Mouse (Mus musculus) right cerebral cortex, postnatal 14 days (tissue): ENCODE measurements around the gene Col20a1.

Source experiments
- DNase-seq: peaks from one replicate; pipeline ENCODE4 v3.0.0; 2022

The Col20a1 gene

DNA sequence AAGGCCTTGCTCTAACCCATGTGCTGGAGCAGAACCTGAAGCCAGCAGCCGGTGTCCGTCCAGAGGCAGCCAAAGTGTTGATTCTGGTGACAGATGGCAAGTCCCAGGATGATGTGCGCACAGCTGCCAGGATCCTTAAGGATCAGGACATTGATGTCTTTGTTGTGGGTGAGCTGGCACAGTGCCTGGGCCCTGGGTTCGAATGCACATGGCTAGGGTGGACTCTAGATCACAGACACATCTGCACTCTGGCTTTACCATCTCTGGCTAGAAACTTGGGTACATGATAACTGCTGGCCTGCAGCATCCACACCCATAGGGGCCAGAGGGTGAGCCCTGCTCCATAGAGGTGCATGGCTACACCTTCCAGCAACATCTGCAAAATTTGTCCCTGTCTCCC is 9.1 kb downstream of the Col20a1 start:
- no peak for DNase-seq

DNA sequence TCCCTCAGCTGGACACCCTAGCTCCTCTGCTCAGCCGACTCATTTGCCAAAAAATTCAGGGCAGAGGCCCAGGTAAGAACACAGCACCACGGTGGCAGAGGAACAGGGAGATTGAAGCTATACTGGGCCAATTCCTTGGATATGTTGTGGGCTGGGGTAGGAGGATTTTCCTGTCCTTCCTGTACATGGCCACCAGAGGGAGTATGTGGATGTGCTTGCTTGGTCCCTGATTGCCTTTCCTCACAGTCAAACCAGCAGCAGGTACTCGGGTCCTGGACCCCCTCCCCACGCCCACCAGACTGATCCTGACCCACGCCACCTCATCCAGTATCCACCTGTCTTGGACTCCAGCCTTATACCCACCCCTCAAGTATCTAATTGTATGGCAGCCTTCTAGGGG is 10.1 kb downstream of the Col20a1 start:
- DNase-seq = peak; percentile 30

DNA sequence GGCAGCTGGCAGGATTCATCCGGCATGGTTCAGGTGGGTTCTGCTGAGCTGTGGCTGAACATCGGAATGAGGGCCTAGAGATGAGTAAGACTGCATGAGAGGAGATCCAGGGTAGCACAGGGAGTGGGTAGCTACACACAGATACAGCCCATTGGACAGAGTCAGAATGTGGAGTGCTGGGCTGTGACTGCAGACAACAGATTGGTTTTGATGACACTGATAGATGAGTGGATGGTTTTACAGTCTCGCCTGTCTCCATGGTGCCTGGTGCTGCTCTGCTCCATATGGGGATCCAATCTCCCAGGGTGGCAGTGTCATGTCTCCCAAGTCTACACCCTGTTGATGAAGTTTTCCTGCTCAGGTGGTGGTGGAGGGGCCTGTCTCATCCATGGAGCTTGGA is 10.6 kb downstream of the Col20a1 start:
- DNase-seq = no peak

DNA sequence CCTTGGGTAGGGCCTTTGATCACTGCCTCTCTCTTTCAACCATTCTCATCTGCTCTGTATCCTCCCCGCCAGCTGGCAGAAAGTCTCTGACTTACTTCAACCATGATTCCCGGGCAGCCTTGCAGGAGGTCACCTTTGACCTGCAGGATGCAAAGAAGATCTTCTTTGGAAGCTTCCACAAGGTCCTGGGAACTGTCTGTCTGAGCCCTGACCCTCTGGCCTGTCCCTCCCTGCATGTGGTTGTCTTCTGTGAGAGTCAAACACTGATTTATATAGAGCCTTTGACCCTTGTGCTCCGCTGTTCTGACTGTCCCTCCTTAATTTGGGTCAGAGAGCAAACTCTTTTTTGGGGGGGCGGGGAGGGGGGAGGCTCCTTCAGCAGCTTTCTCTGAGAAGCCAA is 20.7 kb downstream of the Col20a1 start:
- no peak for DNase-seq

DNA sequence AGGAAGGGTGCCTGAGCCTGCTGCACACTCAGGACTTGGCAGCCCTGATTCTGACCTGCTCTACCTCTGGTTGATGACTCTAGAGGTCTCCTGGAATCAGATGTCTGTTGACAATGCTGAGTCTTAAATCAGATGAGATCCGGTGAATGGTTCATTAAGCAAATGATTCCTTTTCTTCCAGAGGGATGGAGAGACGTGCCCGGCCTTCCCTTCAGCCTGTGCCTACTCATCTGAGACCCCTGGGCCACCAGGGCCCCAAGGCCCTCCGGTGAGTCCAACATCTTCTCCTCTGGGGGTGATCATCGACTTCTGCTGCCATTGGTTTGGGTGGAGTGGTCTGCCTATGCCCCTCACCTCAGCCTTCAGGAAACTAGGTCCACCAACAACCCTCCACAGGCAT is 22.0 kb downstream of the Col20a1 start:
- no peak for DNase-seq

DNA sequence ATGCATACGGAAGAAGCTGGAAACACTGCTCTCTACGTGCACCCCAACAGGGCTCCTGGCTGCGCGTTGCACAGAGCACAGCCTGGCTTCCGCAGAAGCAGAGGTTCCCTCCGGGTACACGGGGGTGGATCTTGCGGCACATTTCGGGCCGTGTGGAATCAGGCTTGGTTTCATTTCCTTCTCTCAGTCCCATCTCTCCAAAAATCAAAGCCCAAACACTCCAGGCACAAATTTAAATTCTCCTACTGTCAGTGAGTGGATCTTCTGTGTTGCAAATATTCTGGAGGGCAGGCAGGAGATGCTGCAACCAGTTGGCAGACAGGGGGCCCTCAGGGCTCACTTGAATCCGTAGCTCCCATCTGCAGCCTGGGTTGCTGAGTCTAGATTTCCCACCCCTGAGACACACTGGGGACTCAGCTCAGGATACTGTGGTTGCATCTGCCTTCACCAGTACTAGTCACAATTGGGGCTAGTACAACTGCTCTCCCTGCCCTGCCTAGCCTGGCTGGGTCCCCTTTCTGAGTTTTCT is 45.1 kb downstream of the Col20a1 start:
- DNase-seq = no peak

DNA sequence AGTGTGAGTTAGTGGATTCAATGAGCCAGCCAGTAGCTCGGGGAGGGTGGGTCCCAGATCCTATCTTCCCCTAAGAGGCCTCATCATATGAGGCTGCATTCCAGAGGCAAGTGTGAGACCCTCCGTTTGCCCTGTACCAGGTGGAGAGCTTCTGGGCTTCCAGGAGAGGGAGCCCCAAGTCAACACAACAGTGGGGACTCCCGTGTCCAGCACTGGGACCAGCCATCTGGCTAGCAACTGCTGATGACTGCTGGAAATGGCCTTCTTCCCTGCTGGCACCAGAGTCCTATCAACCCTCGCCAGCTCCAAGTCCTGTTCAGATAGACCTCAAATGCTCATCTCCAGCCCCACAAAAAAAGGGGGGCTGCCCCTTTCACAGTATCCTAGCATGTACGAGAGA is 46.1 kb downstream of the Col20a1 start:
- DNase-seq = peak; percentile 26

DNA sequence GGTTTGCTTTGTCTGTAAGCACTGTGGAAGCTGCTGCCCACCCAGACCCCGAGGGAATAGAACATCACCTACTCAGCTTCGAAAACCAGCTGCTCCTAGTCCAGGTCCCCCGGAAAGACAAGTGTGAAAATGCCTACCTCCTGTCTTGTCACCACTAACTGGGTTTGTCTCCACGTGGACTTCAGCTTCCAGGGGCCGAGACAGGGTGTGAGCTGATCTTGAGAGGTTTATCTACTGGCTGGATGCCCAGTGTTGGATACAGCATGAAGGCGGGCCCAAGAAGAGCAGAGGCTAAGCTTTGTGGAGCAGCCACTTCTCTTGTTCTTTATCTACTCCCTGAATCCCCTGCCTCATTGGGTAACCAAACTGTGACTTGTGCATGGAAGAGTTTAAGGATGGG is 47.0 kb downstream of the Col20a1 start:
- no peak for DNase-seq

DNA sequence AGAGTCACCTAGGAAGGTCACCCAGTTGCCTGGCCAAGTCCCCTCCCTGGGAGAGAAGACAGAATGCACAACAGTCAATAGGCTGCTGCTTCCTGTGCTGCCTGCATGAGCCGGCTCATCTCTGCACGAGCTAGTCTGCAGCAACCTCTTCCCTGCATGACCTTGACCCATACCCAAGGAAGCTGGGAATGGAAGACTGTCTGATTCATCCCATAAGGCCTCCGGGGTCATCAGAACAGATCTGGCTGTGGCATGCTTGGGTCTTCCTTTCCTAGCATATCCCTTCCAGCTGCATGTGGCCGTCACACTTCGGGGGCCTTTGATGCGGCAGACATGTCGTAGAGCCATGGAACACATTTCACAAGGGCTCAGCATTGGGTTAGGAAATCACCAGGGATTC is 48.9 kb downstream of the Col20a1 start:
- DNase-seq = no peak

DNA sequence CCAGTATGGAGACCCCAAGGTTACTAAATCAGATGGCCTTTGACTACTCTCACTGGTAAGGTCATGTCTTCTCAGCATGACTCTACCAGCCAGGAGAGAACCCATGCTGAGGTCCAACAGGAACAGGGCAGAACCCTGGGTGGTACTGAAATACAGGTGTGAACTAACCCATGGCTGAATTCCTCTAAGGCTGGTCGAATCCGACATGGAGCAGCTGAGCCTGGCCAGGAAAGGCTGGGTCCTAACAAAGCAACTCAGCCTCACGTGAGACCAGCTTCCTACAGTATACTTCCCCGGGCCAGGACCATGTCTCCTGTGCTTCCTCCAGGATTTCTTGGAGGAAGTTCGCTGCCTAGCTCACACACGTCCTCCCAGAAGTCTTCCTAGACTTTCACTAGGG is 50.2 kb downstream of the Col20a1 start:
- no peak for DNase-seq

DNA sequence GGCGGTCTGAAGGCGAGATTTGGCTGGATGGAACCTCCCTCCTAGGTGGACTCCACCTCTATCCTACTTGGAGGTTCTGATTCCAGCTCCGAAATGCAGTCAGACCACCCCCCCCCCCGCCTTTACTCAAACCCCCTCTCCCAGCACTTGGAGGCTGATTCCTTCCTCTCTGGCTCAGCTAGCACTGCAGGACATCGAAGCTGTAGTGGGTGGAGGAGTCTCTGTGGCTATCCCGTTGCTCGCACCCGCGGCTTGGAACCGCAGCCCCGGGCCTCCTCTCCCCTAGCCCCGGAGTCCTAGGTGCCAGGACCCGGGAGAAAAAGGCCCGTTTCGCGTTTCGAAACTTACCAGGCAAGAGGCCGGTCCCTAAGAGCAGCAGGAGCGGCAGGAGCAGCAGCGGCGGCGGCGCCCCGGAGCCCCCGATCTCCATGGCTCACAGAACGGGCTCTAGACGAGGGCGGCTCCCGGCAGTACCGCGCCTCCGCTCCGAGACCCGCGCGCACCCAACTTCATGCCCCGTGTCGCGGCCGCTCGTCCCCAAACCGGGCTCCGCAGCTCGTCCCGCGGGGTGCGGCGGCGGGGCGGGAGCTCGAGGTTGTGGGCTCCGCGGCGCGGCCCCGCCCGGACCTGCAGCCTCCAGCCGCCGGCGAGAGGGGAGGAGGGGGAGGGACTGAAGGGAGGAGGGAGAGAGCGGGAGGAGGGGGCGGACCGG is 52.5 kb downstream of the Col20a1 start:
- DNase-seq = peak; percentile 45

DNA sequence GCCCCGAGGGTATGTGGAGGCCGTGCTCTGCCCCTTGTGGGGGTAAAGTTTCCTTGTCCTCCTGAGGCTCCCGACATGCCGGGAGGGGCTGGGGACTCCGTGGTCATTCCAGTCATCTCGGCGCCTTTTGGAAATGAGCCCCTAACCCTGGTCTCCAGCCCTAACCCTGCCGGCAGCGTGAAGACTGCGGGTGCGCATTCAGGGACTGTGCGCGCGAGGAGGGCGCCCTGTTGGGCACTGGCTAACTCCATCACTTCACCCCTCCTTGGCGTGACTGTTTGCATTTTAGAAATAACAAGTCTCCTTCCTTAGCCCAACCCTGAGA is 53.0 kb downstream of the Col20a1 start:
- no peak for DNase-seq

DNA sequence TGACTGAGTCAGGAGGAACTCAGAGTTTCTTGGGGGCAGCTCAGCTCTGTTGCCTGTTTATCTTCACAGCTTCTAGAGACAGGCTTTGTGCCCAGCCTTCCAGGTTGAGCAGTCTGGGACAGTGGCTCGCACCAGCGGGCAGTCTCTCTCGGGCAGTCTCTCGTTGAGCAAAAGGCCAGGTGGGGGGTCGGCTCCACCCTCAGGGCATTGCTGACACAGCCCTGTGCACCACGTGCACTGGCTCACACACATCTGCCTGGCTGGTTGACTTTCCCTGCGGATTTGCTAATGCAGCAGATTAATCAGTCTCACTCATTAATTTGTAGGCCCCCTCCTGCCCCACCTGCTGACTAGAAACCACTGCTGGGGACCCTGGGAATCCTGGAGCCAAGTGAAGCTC is 55.6 kb downstream of the Col20a1 start:
- no peak for DNase-seq

DNA sequence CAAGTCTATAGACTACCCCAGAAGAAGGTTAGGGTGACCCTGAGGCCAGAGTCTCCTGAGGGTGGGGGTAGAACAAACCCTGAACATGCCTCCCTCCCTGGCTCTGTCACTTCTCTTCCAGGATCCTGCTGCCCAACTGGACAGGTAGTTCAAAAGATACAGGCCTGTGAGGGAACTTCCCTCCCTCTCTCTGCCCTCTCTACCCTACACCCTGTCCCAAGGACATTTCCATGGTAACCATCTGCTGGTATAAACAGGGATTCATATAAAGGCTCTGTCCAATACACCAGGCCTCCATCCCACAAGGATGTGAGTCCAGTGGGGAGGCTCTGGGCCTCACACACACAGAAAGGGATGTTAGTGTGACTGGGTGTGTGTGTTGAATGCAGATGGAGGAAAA is 56.0 kb downstream of the Col20a1 start:
- no peak for DNase-seq

DNA sequence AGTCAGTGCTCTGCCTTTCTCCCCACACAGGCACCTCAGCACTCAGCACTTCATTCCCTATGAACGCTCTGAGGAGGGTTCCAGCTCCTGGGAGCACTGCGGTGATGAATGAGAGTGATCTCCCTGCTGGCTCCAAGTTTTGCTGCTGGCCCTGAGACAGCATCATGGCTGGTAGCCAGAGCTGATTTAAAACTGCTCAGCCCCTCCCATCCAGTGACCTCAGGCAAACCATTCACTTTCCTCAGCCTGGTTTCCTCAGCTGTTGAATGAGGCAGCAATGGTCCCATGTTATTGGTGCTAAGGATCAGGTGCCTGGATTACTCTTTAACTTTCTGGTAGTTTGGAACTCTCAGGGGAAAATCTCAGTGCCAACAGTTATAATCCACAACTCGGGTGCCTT is 57.1 kb downstream of the Col20a1 start, which contains the start of gene Chrna4:
Gene Chrna4, minus strand, starts transcription at position 110 of the 400 bp plus-strand sequence.
- DNase-seq = no peak

DNA sequence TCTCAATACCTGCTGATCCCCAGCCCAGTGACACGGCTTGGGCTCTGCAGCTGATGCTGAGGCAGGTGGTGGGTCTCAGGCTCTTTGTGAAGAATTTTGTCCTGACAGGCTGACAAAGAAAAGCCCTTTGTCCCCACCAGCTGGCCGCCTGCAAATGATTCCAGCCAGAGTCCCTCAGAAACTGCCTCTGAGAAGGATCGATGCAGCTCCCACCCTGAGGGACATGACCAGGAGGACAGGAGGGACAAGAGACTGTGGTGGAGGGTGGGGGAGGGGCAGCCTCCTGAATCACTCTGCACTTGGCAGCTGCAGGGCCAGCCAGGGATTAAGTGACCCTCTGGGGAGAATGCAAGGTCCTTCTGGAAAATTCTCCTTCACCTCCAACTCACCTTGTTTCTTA is 57.7 kb downstream of the Col20a1 start:
- no peak for DNase-seq

DNA sequence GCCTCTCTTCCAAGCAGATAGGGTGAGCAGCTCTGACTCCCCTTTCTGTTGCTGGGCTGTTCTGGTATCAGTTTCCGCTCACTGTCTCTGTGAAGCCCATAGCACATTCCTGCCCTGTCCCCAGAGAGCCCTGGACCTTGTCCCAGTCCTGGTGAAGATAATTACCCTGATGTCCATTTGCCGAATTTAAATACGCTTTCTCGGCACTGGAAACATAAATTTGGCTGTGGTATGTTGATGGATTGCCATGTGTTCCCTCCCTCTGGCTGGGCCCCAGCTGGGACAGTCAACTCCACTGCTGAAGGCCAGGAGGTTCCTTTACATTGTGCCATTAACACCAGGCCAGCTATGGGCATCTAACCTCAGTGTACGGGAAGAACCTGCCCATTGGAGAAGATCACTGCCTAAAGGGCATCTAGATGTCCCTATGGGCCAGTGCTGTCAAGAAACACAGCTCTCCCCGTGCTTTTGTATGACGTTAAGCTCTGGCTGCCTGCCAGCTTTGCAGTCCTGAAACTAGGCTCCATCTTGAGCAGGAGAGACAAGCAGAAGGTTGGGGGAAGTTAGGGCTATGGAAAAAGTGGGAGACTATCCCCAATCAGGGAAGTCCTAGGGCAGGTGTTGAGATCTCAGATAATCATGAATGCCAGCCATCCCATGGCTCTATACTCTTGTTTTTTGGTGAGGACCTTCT is 62.1 kb downstream of the Col20a1 start:
- DNase-seq = peak; percentile 37

DNA sequence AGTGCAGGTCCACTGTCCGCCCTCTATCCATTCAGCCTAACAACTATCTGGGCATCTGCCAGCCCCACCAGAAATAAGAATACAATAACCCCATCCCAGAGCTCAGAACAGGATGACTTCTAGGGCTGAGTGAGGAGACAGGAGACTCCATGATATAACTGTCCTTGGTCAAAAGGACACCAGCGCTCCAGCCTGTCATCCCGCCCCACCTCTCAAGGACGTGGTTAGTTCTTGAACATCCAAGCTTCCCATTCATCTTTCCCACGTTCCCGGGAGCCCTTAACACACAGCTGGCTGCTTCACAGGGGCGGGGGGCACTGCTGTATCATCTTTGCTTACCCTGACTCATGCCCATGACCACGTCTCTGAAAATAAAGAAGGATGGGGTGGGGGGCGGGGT is 62.7 kb downstream of the Col20a1 start:
- no peak for DNase-seq

DNA sequence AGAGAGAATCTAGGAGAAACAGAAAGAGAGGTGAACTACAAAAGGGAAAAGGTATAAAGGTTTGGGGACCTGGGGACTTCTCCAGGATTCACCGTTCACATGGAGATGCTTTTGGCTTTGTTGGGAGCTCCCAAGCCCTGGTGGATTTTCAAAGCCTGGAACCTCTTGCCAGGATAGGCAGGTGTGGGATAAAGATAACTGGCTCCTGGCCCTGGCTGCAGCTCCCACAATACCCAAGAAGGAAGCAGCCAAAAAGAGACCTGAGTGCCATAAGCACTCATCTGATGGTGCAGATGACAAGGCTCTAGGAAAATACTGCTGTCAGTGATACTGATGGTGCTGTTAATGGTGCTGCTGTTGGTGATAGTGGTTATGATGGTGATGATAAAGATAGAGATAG is 65.8 kb downstream of the Col20a1 start:
- no peak for DNase-seq

DNA sequence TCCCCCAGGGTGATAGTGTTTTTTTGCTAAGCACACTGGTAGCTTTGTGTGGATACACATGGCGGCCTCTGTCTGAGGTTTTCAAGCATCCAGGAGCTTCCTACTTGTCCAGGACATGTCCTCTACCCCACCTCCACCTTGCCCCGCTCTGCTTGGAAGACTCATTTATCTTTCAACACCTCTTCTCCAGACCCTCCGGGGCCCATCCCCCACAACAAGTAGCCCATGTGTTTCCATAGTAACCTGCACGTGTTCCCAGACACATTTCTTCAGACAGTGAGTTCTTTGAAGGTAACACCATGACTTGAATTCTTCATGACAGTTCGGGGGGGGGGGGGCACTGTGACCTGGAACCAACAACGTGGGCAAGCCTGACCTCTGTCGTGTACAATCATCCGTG is 71.0 kb downstream of the Col20a1 start:
- DNase-seq = no peak

DNA sequence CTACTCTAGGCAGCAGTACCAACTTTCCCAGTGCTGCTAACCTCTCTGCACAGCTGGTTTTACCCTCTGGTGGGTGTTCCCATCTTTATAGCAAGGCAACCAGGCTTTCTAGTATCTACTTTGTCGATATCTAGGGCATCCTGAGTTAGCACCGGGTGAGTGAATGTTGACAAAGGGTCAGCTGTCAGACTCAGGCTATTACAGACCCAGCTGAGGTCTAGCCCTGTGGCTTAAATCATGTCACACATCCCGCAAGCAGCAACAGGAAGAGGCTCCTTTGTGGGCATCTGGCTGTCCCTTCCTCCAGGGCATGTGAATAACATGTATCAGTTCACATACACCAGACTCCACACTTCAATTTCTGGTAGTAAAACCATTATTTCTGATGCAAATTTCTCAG is 71.9 kb downstream of the Col20a1 start:
- DNase-seq = no peak

DNA sequence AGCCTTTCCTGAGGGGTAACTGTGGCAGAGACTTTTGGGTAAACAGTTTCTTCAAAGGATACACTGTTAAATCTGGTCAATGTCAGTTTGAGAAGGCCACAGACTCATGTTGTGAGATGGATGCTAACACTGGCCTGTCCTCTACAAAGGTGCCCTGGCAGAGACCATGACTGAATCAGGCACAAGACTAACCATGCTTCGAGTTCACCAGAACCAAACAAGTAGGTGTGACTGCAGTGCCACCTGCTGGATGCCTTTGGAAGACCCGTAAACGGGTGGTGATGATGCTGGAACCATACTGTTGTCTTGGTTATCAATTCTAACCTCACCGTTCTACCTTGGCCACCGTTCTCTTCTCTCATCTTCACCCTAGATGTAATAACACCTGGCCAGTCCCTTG is 73.8 kb downstream of the Col20a1 start:
- peak; percentile 83 for DNase-seq

DNA sequence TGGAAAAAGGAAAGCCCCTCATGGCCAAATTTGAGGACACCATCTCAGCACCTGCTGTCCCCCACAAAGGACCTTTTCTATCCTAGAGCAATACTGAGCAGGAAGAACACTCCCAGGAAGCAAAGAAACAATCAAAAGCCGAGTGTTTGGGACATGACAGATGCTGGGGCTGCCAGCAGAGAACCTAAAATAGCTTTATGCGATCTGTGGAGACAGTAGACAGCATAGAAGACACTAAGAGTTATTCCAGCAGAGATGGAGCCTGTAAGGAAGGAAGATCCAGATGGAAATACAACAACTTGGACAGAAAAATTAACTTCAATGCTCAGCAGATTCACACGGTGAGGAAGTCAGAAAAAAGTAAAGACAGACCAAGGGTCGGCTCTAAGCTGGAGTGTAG is 79.5 kb downstream of the Col20a1 start:
- no peak for DNase-seq
